Mouse (Mus musculus) kidney, postnatal 25 days (tissue): ENCODE data around the gene Gm5089.
"Not testable (repeated sequence)": the region's sequence is repeated elsewhere in the genome, so short reads cannot be mapped to it uniquely, and the experiment has no call there.

Experiments
- DNase-seq, 2 experiments: peaks; one replicate each; pipeline ENCODE4 v3.0.0; 2021; ENCODE audit warnings: mixed read lengths in 2 of 2

Gene Gm5089

GRCm38 (mm10) chr14:122463080-122463691, 12.3 kb upstream of the Gm5089 start:
- DNase-seq: peak in 1 of 2 experiments; percentile 46

GRCm38 (mm10) chr14:122462689-122463079, 11.8 kb upstream of the Gm5089 start:
- DNase-seq: no peak

- no peak for DNase-seq
Observed at GRCm38 (mm10) chr14:122461966-122462365, 11.1 kb upstream of the Gm5089 start.

- no peak for DNase-seq
Observed at GRCm38 (mm10) chr14:122461500-122461899, 10.6 kb upstream of the Gm5089 start.

- DNase-seq: no peak
Observed at GRCm38 (mm10) chr14:122460226-122460625, 9.3 kb upstream of the Gm5089 start.

- DNase-seq: no peak
Observed at GRCm38 (mm10) chr14:122459776-122460175, 8.9 kb upstream of the Gm5089 start.

- DNase-seq: not testable (repeated sequence)
Observed at GRCm38 (mm10) chr14:122459332-122459731, 8.4 kb upstream of the Gm5089 start.

GRCm38 (mm10) chr14:122455562-122455958, 4.6 kb upstream of the Gm5089 start:
- DNase-seq: no peak

GRCm38 (mm10) chr14:122454901-122455561, 4.1 kb upstream of the Gm5089 start:
- no peak for DNase-seq

GRCm38 (mm10) chr14:122453996-122454738, 3.3 kb upstream of the Gm5089 start:
- DNase-seq: no peak

GRCm38 (mm10) chr14:122453388-122453995, 2.6 kb upstream of the Gm5089 start:
- DNase-seq: peak in 1 of 2 experiments; percentile 57

GRCm38 (mm10) chr14:122452701-122453387, 1.9 kb upstream of the Gm5089 start:
- DNase-seq: no peak

GRCm38 (mm10) chr14:122451551-122452145, 733 bp upstream of the Gm5089 start:
- DNase-seq: no peak

- no peak for DNase-seq
Observed at GRCm38 (mm10) chr14:122449601-122450495, 1.1 kb downstream of the Gm5089 start.

- DNase-seq: no peak
Observed at GRCm38 (mm10) chr14:122436850-122437249, 14.1 kb downstream of the Gm5089 start.

GRCm38 (mm10) chr14:122434039-122434438, 16.9 kb downstream of the Gm5089 start:
- no peak for DNase-seq

- DNase-seq: no peak
Observed at GRCm38 (mm10) chr14:122432558-122432957, 18.4 kb downstream of the Gm5089 start.

- no peak for DNase-seq
Observed at GRCm38 (mm10) chr14:122427654-122428053, 23.3 kb downstream of the Gm5089 start.

- DNase-seq: no peak
Observed at GRCm38 (mm10) chr14:122427204-122427560, 23.7 kb downstream of the Gm5089 start.

GRCm38 (mm10) chr14:122426529-122427203, 24.2 kb downstream of the Gm5089 start:
- DNase-seq: no peak

- no peak for DNase-seq
Observed at GRCm38 (mm10) chr14:122424441-122424840, 26.5 kb downstream of the Gm5089 start.
